8 mouse cellular contexts compared by ENCODE assay signal in the genomic region with DNA sequence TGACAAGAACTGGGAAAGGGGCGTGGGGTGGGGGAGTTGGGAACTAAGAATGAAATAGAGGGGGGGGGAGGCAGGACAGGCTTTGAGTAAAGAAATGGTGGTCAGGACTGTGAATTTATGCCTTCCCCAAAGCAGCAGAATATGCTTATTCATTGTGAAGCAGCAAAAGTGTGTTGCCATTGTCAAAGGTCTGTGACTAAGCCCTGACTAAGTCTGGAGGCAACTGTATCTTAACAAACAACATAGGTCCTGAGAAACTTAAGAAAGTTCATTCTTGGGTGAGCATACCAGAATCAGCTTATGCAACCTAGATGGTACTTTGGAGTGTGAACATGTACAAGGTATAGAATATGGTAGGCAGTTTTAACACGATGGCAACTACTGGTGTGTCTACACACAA. TPM values are rescaled to one million over a fixed set of nuclear protein-coding genes. Genes with fewer than 3 reads are reported as not detected.
DNase-seq lines count a peak whose midpoint lies in the region; ATAC-seq and TF ChIP-seq lines count a peak whose summit lies in the region.

No protein-coding gene starts in this region.

- peak overlapping the region; percentile 85 for H3K9ac ChIP-seq in lung, embryonic 14.5 days
- no peak overlapping the region for H3K9ac ChIP-seq in embryonic facial prominence, embryonic 15.5 days
- H3K9ac ChIP-seq in limb, embryonic 11.5 days (ENCODE audit: low read length): no peak overlapping the region
- H3K9ac ChIP-seq in stomach, embryonic 14.5 days (replicated peaks; ENCODE audit: low read depth, low read length): no peak overlapping the region

- no peak overlapping the region for H3K27ac ChIP-seq in lung, embryonic 14.5 days (ENCODE audit: low read depth)
- H3K27ac ChIP-seq in embryonic facial prominence, embryonic 15.5 days (replicated peaks): no peak overlapping the region
- H3K27ac ChIP-seq in limb, embryonic 11.5 days (replicated peaks; ENCODE audit: low read depth, low read length): no peak overlapping the region
- no peak overlapping the region for H3K27ac ChIP-seq in stomach, embryonic 14.5 days (ENCODE audit: low read length)

- no peak for TF ChIP-seq CTCF in lung, embryonic 14.5 days (IDR thresholded peaks at IDR 0.05; ENCODE audit: low read depth)

- ATAC-seq in lung, embryonic 14.5 days (ENCODE audit: insufficient read depth): no peak
- ATAC-seq in embryonic facial prominence, embryonic 15.5 days (ENCODE audit: insufficient number of reproducible peaks, low FRiP score, low TSS enrichment, low read depth): no peak
- no peak for ATAC-seq in limb, embryonic 11.5 days (ENCODE audit: insufficient number of reproducible peaks, low FRiP score, low TSS enrichment, low read depth)
- no peak for ATAC-seq in stomach, embryonic 14.5 days (ENCODE audit: insufficient number of reproducible peaks, insufficient read depth, low FRiP score, low read depth)

- 0 out of 2 replicates have a peak, but pooled peaks cover 12% of the 10 kb centered on the region for H3K4me1 ChIP-seq in lung, embryonic 14.5 days (ENCODE audit: insufficient read depth)
- peaks cover 6% of the 10 kb centered on the region for H3K4me1 ChIP-seq in embryonic facial prominence, embryonic 15.5 days
- H3K4me1 ChIP-seq in limb, embryonic 11.5 days (ENCODE audit: control insufficient read depth, insufficient read depth, low read length): no peaks in the 10 kb centered on the region
- H3K4me1 ChIP-seq in stomach, embryonic 14.5 days (ENCODE audit: control insufficient read depth, insufficient read depth, low read length): peaks cover 6% of the 10 kb centered on the region; the same call in 1 of the 2 replicates

- WGBS in lung, embryonic 14.5 days: 56% methylated on average over 2 of the region's 2 CpGs
- WGBS in embryonic facial prominence, embryonic 15.5 days: 55% methylated on average over 2 of the region's 2 CpGs
- 72% methylated on average over 2 of the region's 2 CpGs for WGBS in limb, embryonic 11.5 days
- 68% methylated on average over 2 of the region's 2 CpGs for WGBS in stomach, embryonic 14.5 days

- H3K9me3 ChIP-seq in lung, embryonic 14.5 days (ENCODE audit: low read depth, low read length): no peaks in the 10 kb centered on the region
- no peaks in the 10 kb centered on the region for H3K9me3 ChIP-seq in embryonic facial prominence, embryonic 15.5 days (replicated peaks)
- no peaks in the 10 kb centered on the region for H3K9me3 ChIP-seq in limb, embryonic 11.5 days (ENCODE audit: control insufficient read depth, low read length)
- no peaks in the 10 kb centered on the region for H3K9me3 ChIP-seq in stomach, embryonic 14.5 days (ENCODE audit: control insufficient read depth, low read depth, low read length)

- H3K4me2 ChIP-seq in lung, embryonic 14.5 days: peak overlapping the region; percentile 75
- peak overlapping the region; percentile 65 for H3K4me2 ChIP-seq in embryonic facial prominence, embryonic 15.5 days (replicated peaks)
- peak overlapping the region; percentile 53; the same call in 1 of the 2 replicates for H3K4me2 ChIP-seq in limb, embryonic 11.5 days (ENCODE audit: low read depth, severe bottlenecking)
- peak overlapping the region; percentile 48 for H3K4me2 ChIP-seq in stomach, embryonic 14.5 days (replicated peaks; ENCODE audit: low read depth, low read length)

- peaks cover 25% of the 10 kb centered on the region for H3K36me3 ChIP-seq in lung, embryonic 14.5 days (ENCODE audit: insufficient read depth)
- peaks cover 23% of the 10 kb centered on the region for H3K36me3 ChIP-seq in embryonic facial prominence, embryonic 15.5 days
- H3K36me3 ChIP-seq in limb, embryonic 11.5 days (ENCODE audit: control insufficient read depth, insufficient read depth, low read length): no peaks in the 10 kb centered on the region
- H3K36me3 ChIP-seq in stomach, embryonic 14.5 days (ENCODE audit: control insufficient read depth, insufficient read depth, low read length): peaks cover 18% of the 10 kb centered on the region

- no peaks in the 10 kb centered on the region for H3K27me3 ChIP-seq in lung, embryonic 14.5 days (ENCODE audit: insufficient read depth, low read length)
- no peaks in the 10 kb centered on the region for H3K27me3 ChIP-seq in embryonic facial prominence, embryonic 15.5 days
- H3K27me3 ChIP-seq in limb, embryonic 11.5 days (ENCODE audit: control insufficient read depth, insufficient read depth, low read length): no peaks in the 10 kb centered on the region
- no peaks in the 10 kb centered on the region for H3K27me3 ChIP-seq in stomach, embryonic 14.5 days (ENCODE audit: control insufficient read depth, insufficient read depth, low read length)

- peak overlapping the region; percentile 78 for H3K4me3 ChIP-seq in lung, embryonic 14.5 days (ENCODE audit: low read depth, low read length)
- H3K4me3 ChIP-seq in embryonic facial prominence, embryonic 15.5 days (replicated peaks): peak overlapping the region; percentile 84
- H3K4me3 ChIP-seq in limb, embryonic 11.5 days (ENCODE audit: low read depth, low read length): no peak overlapping the region
- peak overlapping the region; percentile 73 for H3K4me3 ChIP-seq in stomach, embryonic 14.5 days (ENCODE audit: low read depth, low read length)

- no peak for DNase-seq in lung, embryonic 14.5 days
- no peak for DNase-seq in lung, postnatal 14 days
- DNase-seq in limb, embryonic 11.5 days (ENCODE audit: low spot score): no peak
- no peak for DNase-seq in adrenal gland, postnatal 25 days
- no peak for DNase-seq in gastrocnemius, postnatal 4 days (ENCODE audit: low spot score in 2 of 2)
- no peak for DNase-seq in thymus, postnatal 10 days (ENCODE audit: low spot score in 2 of 2)

RNA-seq across cellular contexts. Expression of a gene that starts 1.3 kb away (rescaled TPM):
- polyA plus RNA-seq in lung, embryonic 14.5 days (2014; fragmentation: Nextera tagmentation; extraction: Ambion mirVana): 388 and 416 TPM in 2 replicates
- 260 and 267 TPM in 2 replicates for polyA plus RNA-seq in embryonic facial prominence, embryonic 15.5 days (2015; fragmentation: Nextera tagmentation; extraction: Ambion mirVana)
- polyA plus RNA-seq in limb, embryonic 11.5 days (2014; fragmentation: Nextera tagmentation; extraction: Ambion mirVana): 337 and 358 TPM in 2 replicates
- 377 and 379 TPM in 2 replicates for polyA plus RNA-seq in stomach, embryonic 14.5 days (2014; fragmentation: Nextera tagmentation; extraction: Ambion mirVana)
- total RNA-seq in adrenal gland, postnatal 25 days (2021): 328 and 404 TPM in 2 replicates
- total RNA-seq in gastrocnemius, postnatal 4 days (2021): 100 to 1,000 TPM; 130 to 144 TPM
